Mouse (Mus musculus): ENCODE measurements at regions not wholly inside any gene's neighbourhood (a gene's known extent, or its start where the extent isn't known, plus 50 kb on each side); places are given as distances from the start of the nearest gene placed in this dataset.
"Not testable (repeated sequence)": the region's sequence is repeated elsewhere in the genome, so short reads cannot be mapped to it uniquely, and the experiment has no call there.

DNA sequence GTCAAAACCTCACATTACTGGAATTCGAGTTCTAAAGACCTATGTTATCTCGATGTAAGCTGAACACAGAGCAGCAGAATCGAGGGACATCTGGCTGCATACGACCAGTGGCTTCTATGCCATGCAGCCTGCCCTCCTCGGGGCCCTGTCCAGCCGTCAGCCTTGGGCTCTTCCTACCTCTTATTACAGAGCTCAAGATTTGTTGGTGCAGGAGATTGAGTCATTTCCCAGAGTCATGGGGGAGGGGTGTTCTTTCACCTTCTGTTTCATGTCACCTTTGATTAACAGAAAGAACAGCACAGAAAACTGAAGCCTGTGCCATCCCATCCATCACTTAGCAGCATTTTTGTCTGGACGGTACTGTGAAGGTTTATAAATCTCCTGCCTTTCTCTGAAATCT, 52.1 kb downstream of the Sst start:
- no peak for DNase-seq (ENCODE audit: extremely low read depth, insufficient read length, low spot score)

DNA sequence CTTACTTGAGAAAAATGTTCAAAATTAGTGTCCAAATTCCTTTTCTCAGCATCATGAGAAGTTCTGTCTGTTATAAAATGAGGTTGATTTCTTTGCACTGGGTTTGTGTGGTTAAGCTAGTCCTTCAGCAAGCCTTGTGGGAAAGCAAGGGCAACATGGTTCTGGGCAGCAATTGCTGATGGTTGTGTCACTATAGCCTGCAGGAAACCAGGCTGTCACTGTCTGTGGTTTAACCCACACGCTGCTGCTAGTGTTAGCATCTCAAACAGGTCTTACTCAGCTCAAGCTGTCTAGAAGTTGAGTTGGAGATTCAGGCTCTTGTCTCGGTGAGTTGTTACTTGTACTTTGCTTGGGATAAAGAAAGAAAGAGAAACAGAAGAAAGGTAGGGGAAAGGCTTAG, 52.6 kb downstream of the Sst start:
- DNase-seq (ENCODE audit: extremely low read depth, insufficient read length, low spot score): no peak

DNA sequence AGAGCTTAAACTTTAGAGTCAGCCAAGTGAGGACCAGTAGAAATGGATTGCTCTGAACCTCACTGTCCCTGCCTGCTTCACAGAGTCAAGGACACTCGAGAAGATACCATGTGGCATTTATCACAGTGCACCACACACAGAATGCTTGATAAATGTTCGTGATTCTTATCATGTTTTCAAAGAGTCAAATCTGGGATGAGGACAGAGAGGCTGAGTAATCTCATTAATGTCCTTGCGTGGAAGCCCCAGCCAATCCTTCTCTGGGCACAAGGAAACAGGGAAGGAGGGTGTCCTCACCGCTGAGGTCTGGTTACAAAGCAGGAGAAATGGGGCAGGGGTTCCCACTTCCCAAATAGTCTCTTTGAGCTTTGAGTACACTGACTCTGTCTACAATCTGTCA, 55.8 kb downstream of the Sst start:
- no peak for DNase-seq (ENCODE audit: extremely low read depth, insufficient read length, low spot score)

DNA sequence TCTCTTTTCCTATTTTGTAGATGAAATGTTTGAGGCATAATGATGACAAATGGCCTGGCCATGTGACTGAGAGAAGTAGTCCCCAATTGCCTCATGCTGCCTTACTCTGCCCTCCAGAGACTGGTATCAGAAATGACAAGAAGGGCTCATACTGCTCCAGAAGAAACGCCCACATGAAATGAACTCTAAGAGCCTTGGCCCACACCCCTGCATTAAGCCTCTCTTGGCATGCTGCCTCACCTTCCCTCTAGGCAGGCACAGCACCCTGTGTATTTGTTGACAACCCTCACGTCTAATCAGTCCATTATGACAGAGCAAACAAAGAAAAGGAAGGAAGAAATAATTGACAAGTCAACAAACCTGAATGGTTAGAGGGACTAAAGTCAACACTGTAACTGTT, 57.2 kb downstream of the Sst start:
- DNase-seq (ENCODE audit: extremely low read depth, insufficient read length, low spot score): no peak

DNA sequence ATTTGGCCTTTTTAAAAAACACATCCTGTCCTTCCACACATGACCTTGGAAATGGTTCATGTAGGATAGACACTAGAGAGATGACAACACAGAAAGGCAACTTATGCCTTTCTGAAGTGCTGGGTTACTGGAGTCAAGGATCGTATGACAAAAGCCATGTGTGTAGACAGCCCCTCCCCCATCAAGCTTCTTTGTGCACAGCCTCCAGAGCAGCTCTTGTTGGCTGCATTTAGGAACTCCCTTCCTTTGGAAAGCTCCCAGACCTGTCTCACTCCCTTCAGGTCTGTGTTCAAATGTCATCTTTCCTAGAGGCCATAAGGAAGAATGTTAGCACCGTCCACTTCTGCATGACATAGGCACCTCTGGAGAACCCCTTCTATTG, 57.7 kb downstream of the Sst start:
- no peak for DNase-seq (ENCODE audit: extremely low read depth, insufficient read length, low spot score)

DNA sequence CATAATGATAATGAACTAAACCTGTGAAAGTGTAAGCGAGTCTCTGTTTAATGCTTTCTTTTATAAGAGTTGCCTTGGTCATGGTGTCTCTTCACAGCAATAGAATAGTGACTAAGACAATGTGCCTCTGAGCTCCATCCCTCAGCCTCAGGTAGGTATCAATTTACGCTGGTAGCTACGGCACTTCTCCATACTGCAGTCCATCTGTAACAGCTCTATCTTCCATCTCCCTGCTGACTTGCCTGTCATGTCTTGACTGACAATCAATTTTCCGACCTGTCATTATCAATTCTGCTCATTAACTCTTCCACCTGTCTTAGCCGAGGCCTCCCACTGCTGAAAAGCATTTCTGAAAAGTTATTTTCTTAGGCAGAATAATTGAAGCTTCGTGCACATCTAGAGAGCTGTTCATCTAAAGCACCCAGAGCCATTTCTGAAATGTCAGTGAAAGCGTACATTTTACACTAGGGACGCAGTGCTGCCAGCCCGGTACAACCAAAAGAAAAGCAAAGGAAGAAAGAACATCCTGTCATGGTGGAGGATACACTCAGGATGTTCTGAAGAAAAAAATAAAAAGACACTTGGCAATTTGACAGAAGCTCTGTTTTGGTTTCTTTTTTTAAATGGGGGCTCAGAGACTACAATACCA, 58.2 kb downstream of the Sst start:
- no peak for DNase-seq (ENCODE audit: extremely low read depth, insufficient read length, low spot score)

DNA sequence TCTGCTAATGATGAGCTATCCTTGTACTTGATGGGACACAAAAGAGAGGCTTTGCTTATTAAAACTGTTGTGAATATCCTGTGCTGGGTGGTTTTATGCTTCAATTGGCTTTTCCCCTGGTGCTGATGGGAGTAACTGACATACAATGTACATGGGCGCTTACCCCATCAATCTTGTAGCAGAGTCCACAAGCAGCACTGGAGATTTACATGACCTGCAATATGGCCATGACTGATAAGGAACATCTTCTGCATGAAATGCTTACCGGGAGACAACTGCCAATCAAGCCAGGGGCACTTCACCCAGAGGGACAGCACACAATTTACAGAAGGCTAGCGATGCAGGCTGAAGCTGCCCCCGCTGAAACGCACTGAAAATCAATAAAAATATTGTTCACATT, 65.1 kb downstream of the Sst start:
- DNase-seq (ENCODE audit: extremely low read depth, insufficient read length, low spot score): no peak

DNA sequence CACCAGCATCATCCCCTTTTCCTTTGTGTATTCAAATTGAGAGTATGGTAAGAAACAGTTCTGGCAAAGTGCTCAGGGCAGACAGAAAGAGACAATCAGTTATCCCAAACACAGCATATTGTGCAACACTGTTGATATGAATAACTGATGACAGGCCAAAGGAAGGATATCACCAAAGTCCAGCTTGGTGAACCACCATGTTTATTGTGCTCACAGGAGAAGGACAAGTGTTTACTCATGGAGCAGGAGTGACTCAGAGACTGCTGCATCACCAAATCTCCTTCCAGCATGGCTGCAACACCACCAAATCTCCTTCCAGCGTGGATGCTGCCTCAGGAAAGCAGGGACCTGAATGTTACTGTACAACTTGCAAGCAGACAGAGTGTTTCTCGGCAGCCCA, 105.5 kb downstream of the Sst start:
- DNase-seq (ENCODE audit: extremely low read depth, insufficient read length, low spot score): no peak

DNA sequence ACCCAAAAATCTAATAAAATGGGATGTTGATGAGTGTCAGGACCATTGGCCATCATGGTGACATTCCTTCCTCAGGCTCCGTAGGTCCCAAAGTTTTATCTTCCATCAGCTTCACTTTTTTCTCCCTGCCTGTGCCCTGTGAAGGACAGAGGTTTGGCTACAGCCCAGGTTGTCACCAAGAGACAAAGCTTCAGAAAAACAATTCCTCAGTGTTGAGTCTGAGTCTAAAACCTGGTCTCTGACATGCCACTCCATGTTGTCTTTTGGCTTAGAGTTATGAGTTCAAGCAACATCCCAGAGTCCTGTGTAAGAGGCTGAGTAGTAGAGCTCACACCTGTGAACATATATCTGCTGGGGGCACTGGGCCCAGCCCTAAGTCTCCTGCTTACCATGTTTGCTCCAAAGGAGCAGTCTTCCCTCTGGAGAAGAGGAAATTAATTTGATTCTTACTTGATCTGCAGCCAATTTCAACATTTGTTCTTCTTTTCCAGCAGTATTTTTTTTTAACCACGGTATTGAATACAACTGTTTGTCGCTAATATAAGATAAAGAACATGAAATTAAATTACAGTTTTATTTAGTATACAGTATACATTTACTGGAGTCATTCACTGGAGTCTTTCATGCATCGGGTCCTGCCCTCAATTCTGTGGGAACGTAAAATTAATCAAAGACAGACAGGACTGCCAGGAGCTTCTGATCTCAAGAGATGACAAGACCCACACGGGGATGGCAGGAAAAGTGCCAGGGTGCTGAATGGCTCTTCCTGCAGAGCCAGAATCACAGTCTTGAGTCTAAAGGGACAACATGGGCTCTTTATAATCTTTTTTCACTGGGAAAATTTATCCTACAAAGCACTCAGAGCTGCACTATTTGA, 106.5 kb downstream of the Sst start:
- DNase-seq (ENCODE audit: extremely low read depth, insufficient read length, low spot score): no peak

DNA sequence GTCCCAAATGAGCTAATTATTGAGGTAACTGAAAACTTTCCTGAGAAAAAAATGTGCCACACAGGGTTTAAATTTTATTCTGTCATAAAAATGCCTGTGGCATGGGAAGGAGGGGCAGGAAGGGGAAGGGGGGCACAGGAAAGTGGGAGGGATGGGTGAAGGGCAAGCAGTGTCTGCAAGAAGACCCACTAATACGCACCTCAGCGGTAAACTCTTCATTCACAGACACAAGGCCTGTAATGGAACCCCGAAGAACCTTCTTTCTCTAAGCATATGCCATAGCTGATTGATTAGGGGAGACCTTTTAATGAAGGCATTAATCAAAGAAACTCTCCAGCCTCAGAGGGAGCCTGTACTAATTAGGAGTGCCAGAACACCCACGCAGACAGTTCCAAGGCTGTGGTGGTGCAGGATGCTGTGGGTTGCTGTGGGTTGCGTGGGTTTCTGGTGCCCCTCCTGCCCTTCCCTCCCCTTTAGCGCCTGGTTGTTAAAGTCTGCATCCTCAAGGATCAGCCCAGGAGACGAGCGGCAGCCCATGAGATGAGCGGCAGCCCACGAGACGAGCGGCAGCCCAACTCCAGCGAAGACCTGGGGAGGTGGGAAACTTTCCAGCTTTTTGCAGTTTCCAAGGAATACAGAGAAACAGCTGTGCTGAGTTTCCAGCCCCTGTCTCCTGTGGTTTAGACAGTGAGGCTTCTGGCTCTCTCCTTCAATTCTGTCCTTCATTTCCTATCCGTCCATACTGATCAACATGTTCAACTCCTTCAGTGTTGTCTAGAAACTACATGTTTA, 110.1 kb downstream of the Sst start:
- peak; percentile 6 for DNase-seq (ENCODE audit: extremely low read depth, insufficient read length, low spot score)

DNA sequence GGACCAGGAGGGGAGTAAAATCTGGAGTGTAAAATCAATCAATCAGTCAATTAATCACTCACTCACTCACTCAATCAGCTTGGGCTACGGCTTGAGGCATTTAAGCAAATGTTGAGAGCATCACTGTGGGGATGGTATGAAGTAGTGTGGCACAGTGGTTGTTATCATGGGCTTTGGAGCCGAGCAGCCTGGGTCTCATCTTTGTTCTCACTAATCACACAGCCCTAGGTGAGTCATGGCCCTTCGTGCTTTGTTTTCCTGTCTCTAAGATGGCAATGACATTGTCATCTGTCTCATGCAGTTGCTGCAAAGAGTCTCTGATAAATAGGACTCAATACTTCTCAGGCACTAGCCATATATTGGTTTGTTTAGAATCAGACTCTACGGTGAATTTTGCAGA, 112.9 kb downstream of the Sst start:
- DNase-seq (ENCODE audit: extremely low read depth, insufficient read length, low spot score): no peak

DNA sequence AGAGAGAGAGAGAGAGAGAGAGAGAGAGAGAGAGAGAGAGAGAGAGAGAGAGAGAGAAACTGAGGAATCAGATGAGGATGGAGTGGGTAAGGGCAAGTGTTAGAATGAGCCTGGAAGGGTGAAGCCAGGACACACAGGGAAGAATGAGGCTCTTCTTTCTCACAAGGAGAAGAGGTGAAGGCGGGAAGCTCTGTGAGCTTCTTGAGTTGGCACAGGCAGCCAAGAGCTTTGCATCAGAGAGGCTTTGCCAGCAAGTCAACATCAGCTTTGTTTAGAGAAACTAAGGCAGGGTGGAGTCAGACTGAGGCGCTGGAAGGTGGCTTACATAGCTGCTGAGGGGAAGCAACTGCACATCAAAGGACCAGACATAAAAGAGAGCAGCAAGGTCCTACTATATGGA, 113.7 kb downstream of the Sst start:
- DNase-seq (ENCODE audit: extremely low read depth, insufficient read length, low spot score): no peak

DNA sequence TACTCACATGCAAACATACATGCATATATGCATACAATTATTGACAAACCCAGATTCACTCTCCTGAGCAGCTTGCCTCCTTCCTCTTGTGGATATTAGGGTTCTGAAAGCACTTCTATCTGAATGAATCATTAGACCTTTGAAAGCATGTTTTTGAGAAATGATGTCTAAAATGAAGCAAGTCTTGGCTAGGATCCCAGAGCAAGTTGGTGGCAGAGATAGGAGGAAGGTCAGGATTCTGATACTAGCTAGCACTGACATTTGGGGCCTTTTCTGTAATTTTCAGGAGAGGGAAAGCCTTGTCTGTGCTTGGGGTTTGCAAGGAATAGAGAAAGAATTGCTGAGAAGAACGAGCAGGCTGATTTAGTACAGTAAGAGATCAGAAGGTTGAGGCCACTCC, 114.3 kb downstream of the Sst start:
- DNase-seq (ENCODE audit: extremely low read depth, insufficient read length, low spot score): no peak

DNA sequence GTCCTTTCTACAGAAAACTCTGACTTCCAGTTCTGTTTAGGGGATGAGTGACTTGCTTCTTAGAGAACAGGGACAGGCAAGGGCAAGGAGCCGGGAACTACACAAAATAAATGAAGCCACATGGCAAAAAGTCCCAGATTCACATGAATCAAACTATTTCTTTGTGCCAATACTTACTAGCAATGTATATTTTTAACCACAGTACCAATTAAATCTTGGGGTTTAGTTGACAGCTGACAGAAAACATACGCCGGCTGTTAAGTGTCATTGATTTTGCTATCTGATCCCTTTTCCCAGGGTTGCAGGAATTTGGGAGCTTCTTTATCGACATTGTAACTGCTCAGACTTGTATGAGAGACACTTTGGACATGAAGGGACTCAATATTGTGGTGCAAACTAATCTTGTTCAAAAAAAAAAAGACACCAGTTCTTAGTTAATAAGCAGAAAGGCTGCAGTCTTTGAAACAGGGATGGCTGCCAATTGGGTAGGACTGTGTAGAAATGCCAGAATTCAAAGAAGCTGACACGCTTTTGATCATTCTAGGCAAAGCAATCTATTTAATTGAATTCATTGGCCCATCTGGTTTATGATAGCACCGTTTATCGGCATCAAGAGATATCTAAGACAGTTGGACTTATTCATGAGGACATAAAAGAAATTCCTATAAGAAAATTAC, 132.5 kb downstream of the Sst start:
- no peak for DNase-seq (ENCODE audit: extremely low read depth, insufficient read length, low spot score)

DNA sequence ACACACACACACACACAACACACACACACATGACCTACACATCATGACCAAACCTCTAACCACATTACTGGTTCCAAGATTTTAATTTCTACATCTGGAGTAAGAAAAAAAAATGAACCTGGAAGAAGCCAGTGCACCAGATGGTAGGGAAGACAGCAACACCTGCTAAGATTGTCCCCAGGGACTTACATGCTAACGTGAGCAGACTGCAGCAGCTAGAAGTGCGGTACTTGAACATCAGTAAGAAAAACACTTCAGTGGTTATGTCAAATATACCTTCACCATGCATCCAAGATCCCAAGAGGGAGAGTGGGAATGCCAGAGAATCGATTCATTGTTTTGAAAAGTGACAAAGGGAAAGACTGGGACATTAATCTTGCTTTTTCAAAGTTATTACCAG, 153.7 kb downstream of the Sst start:
- DNase-seq (ENCODE audit: extremely low read depth, insufficient read length, low spot score): no peak

DNA sequence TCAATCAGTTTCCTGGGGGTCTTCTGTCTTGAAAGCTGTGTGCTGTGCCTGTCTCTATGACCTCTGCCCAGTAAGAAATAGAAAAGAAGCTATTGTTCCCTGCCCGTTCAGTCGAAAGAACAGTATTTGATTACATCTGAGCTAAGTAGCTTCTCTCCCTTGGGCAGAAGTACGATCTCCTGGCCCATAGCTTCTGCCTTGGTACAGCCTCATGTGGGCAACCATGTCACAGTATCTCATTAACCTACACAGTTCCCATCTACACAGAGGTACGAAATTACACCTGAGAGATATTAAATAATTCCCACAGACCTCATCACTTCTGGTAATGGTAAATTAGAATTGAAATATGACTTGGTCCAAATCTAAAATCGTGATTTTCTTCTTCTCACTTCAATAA, 155.0 kb downstream of the Sst start:
- no peak for DNase-seq (ENCODE audit: extremely low read depth, insufficient read length, low spot score)

DNA sequence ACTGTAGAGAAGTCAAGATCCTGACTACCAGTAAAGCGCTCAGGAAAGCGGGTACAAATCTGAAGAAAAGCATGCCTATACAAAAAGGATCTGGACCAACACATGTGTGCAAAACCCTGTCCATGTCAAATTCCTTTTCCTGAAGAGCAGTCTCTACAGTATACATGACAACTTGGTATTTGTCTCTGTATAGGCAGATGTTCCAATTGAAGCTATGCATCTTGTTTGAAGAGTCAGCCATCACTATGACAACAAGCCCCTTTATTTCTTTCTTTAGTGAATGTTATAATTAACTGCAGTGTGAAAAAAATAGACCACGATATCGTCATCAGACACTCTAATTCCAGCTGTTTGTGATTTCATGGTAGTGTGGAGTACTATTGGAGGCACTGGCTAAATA, 164.2 kb downstream of the Sst start:
- DNase-seq (ENCODE audit: extremely low read depth, insufficient read length, low spot score): no peak

DNA sequence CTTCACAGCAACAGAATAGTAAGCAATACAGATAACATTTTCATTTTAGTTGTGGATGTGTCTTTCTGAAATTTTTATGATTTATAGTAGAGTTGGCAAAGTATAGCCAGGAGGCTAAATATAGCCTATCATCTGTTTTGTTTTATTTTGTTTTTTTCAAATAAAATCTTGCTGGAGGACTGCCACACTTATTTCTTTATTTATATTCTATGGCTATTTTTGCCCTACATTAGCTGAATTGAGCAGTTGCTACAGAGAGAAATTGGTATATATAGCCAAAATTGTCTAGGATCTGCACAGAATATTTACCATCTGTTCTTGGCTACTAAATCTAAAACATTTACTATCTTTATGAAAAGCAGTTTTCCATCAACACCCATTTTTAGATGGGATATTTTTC, 169.0 kb downstream of the Sst start:
- no peak for DNase-seq (ENCODE audit: extremely low read depth, insufficient read length, low spot score)

DNA sequence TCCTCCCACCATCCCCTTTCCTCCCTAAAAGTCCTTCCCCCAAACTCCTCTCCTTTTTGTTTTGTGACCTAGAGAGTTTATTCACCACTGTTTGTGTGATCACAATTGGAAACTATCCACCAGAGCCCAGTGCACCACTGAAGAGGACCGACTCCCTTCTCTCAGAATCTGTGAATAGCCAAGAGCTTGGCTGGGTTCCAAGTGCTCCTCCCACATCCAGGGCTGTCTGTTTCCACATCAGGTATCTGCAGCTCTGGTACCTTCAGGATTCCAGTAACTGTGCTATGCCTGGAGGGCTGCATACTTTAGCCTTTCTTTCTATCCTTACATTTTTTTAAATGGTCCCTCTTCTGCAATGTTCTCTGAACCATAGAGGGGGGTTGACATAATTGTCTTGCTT, 180.5 kb upstream of the Masp1 start:
- DNase-seq (ENCODE audit: extremely low read depth, insufficient read length, low spot score): no peak

DNA sequence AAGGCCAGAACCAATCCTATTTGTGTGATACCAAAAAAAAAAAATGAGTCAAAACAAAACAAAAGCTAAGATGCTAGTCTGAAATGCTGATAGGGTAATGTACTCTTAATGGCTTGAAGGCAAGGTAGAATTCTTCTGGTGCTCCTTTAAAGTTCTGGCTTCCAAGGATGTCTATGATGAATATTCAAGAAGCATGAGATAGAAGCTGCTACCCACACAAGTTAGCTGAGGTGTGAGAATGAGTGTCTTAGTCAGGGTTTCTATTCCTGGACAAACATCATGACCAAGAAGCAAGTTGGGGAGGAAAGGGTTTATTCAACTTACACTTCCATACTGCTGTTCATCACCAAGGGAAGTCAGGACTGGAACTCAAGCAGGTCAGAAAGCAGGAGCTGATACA, 173.6 kb upstream of the Masp1 start:
- DNase-seq (ENCODE audit: extremely low read depth, insufficient read length, low spot score): not testable (repeated sequence)

DNA sequence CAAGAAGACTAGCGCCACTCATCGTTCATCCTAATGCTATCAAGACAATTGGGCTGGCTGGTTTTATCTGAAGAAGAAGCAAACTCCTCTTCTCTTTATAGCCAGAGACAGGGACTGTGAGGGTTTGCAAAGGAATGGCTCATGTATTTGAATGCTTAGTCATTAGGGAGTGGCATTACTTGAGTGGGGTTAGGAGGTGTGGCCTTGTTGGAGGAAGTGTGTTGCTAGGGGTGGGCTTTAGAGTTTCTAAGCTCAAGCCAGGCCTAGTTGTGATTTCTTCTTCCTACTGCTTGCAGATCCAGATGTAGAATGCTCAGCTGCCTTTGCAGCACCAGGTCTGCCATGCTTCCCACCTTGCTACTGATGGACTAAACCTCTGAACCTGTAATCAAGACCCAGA, 169.4 kb upstream of the Masp1 start:
- peak; percentile 26 for DNase-seq (ENCODE audit: extremely low read depth, insufficient read length, low spot score)

All from 3134 (cell line).